8 mouse cellular contexts compared by ENCODE assay signal in the genomic region with DNA sequence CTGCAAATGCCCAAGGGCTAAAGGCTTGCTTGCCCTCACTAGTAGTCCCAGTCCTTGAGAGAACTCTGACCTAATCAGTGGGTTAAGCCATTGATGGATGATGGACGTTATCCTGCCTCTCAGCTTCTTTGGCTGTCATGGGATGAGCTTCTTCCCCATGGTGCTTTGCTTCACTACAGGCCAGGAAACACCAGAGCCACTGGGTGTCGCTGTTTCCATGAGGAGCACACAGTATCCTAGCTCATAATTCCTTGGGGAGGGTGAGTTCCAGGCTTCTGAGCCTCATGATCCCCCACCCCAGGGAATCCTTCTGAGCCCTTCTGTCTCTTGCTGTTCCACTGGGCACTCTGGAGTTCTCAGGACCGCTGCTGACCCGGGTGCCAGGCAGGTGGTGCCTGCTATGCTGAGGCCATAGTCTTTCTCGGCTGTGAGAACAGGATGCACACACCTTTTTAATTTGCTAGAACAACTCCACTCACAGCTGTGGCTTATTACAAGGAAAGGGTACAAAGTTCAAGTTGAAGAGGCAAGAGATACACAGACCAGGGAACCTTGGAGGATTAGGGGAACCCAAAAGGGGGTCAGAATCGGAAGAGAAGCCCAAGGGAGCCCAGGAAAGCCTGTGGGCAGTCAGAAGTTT. TPM values are rescaled to one million over a fixed set of nuclear protein-coding genes. Genes with fewer than 3 reads are reported as not detected.
DNase-seq lines count a peak whose midpoint lies in the region; ATAC-seq and TF ChIP-seq lines count a peak whose summit lies in the region.

No protein-coding gene starts in this region.

- H3K4me2 ChIP-seq in kidney, embryonic 15.5 days = no peak overlapping the region
- H3K4me2 ChIP-seq in embryonic facial prominence, embryonic 14.5 days (ENCODE audit: low read depth, low read length) = no peak overlapping the region

- WGBS in kidney, embryonic 15.5 days = 30% methylated on average over 6 of the region's 6 CpGs
- WGBS in embryonic facial prominence, embryonic 14.5 days = 13% methylated on average over 6 of the region's 6 CpGs
- 25% methylated on average over 6 of the region's 6 CpGs for WGBS in kidney, adult 2 months

- no peaks in the 10 kb centered on the region for H3K27me3 ChIP-seq in kidney, embryonic 15.5 days
- no peaks in the 10 kb centered on the region for H3K27me3 ChIP-seq in embryonic facial prominence, embryonic 14.5 days (replicated peaks; ENCODE audit: control insufficient read depth, insufficient read depth, low read length)
- H3K27me3 ChIP-seq in kidney, adult 2 months (replicated peaks; ENCODE audit: control insufficient read depth, insufficient read depth, low read length) = no peaks in the 10 kb centered on the region

- intact Hi-C loops in left cerebral cortex, postnatal 4 days (cut with DNase I) = no loop called here

- H3K9me3 ChIP-seq in kidney, embryonic 15.5 days (replicated peaks) = no peaks in the 10 kb centered on the region
- no peaks in the 10 kb centered on the region for H3K9me3 ChIP-seq in embryonic facial prominence, embryonic 14.5 days (ENCODE audit: control insufficient read depth, low read length)

- H3K4me1 ChIP-seq in kidney, embryonic 15.5 days = no peaks in the 10 kb centered on the region
- H3K4me1 ChIP-seq in embryonic facial prominence, embryonic 14.5 days (ENCODE audit: control insufficient read depth, insufficient read depth, low read length) = peaks cover 2% of the 10 kb centered on the region; the same call in 1 of the 2 replicates
- H3K4me1 ChIP-seq in kidney, adult 2 months (ENCODE audit: control insufficient read depth, insufficient read depth, low read length) = no peaks in the 10 kb centered on the region

- H3K9ac ChIP-seq in kidney, embryonic 15.5 days = no peak overlapping the region
- H3K9ac ChIP-seq in embryonic facial prominence, embryonic 14.5 days (ENCODE audit: low read depth, low read length) = no peak overlapping the region

- H3K27ac ChIP-seq in kidney, embryonic 15.5 days = no peak overlapping the region
- no peak overlapping the region for H3K27ac ChIP-seq in embryonic facial prominence, embryonic 14.5 days (replicated peaks; ENCODE audit: low read depth, low read length)
- H3K27ac ChIP-seq in kidney, adult 2 months (ENCODE audit: insufficient read depth, low read depth, low read length) = no peak overlapping the region

- no peaks in the 10 kb centered on the region for H3K36me3 ChIP-seq in kidney, embryonic 15.5 days
- H3K36me3 ChIP-seq in embryonic facial prominence, embryonic 14.5 days (ENCODE audit: control insufficient read depth, insufficient read depth, low read length) = no peaks in the 10 kb centered on the region
- H3K36me3 ChIP-seq in kidney, adult 2 months (ENCODE audit: control insufficient read depth, insufficient read depth, low read length) = no peaks in the 10 kb centered on the region

- TF ChIP-seq CTCF in kidney, adult 2 months (conservative IDR thresholded peaks at IDR 0.05; ENCODE audit: insufficient read depth, insufficient read length, low read depth, low read length) = peak; percentile 82

- DNase-seq in kidney, adult 18-20 months = peak; percentile 63
- DNase-seq in adrenal gland, postnatal 36 days = peak; percentile 63 to 73
- peak; percentile 84 for DNase-seq in embryonic facial prominence, embryonic 14.5 days (ENCODE audit: low spot score)
- DNase-seq in kidney, adult 2 months = peak; percentile 51
- peak; percentile 83 for DNase-seq in left cerebral cortex, postnatal 4 days
- DNase-seq in ovary, postnatal 14 days (ENCODE audit: low spot score) = peak; percentile 64

- no peak for TF ChIP-seq POLR2A in kidney, adult 2 months (IDR thresholded peaks at IDR 0.05; ENCODE audit: low read depth, low read length)

- no peak overlapping the region for H3K4me3 ChIP-seq in kidney, embryonic 15.5 days (replicated peaks)
- no peak overlapping the region for H3K4me3 ChIP-seq in embryonic facial prominence, embryonic 14.5 days (ENCODE audit: low read depth, low read length)
- H3K4me3 ChIP-seq in kidney, adult 2 months (ENCODE audit: insufficient read depth, low read depth, low read length) = no peak overlapping the region

- ATAC-seq in kidney, embryonic 15.5 days (replicated peaks; ENCODE audit: low FRiP score) = no peak
- peak; percentile 73 for ATAC-seq in embryonic facial prominence, embryonic 14.5 days (ENCODE audit: low read depth)
- no peak for ATAC-seq in erythroblast, adult 5-6 weeks (replicated peaks; ENCODE audit: low FRiP score, poor library complexity, severe bottlenecking)

RNA-seq across cellular contexts. Expression of a gene that starts 6.2 kb away (rescaled TPM):
- 0.38 TPM in 1 of 2 replicates, not detected in the other for polyA plus RNA-seq in kidney, embryonic 15.5 days (2015; fragmentation: Nextera tagmentation; extraction: Ambion mirVana)
- not detected for total RNA-seq in adrenal gland, postnatal 36 days (2021)
- polyA plus RNA-seq in embryonic facial prominence, embryonic 14.5 days (2014; fragmentation: Nextera tagmentation; extraction: Ambion mirVana) = not detected in 2 replicates
- polyA plus RNA-seq in kidney, adult 2 months (2012; rRNA removed) = 0.08 TPM in 1 of 2 replicates, not detected in the other
- not detected for total RNA-seq in left cerebral cortex, postnatal 4 days (2021)
- not detected in 2 replicates for total RNA-seq in erythroblast, adult 5-6 weeks (2015; ENCODE audit: low replicate concordance)
- total RNA-seq in erythroblast, adult 5-6 weeks (2017; ENCODE audit: low replicate concordance) = not detected in 2 replicates

RNA-seq across cellular contexts. Expression of a gene that starts 27.1 kb away (rescaled TPM):
- polyA plus RNA-seq in kidney, embryonic 15.5 days (2015; fragmentation: Nextera tagmentation; extraction: Ambion mirVana) = 7.0 and 10.0 TPM in 2 replicates
- total RNA-seq in adrenal gland, postnatal 36 days (2021) = 10 to 100 TPM; 20.7 to 27.9 TPM
- polyA plus RNA-seq in embryonic facial prominence, embryonic 14.5 days (2014; fragmentation: Nextera tagmentation; extraction: Ambion mirVana) = 30.7 and 32.4 TPM in 2 replicates
- polyA plus RNA-seq in kidney, adult 2 months (2012; rRNA removed) = 1.3 and 1.4 TPM in 2 replicates
- total RNA-seq in left cerebral cortex, postnatal 4 days (2021) = 100 to 1,000 TPM; 715 to 768 TPM
- not detected in 2 replicates for total RNA-seq in erythroblast, adult 5-6 weeks (2015; ENCODE audit: low replicate concordance)
- under 0.01 TPM in 1 of 2 replicates, not detected in the other for total RNA-seq in erythroblast, adult 5-6 weeks (2017; ENCODE audit: low replicate concordance)

RNA-seq across cellular contexts. Expression of a gene that starts 31.9 kb away (rescaled TPM):
- 1.2 and 1.4 TPM in 2 replicates for polyA plus RNA-seq in kidney, embryonic 15.5 days (2015; fragmentation: Nextera tagmentation; extraction: Ambion mirVana)
- not detected for total RNA-seq in adrenal gland, postnatal 36 days (2021)
- 4.2 and 6.2 TPM in 2 replicates for polyA plus RNA-seq in embryonic facial prominence, embryonic 14.5 days (2014; fragmentation: Nextera tagmentation; extraction: Ambion mirVana)
- 7.9 and 10.4 TPM in 2 replicates for polyA plus RNA-seq in kidney, adult 2 months (2012; rRNA removed)
- not detected for total RNA-seq in left cerebral cortex, postnatal 4 days (2021)
- not detected in 2 replicates for total RNA-seq in erythroblast, adult 5-6 weeks (2015; ENCODE audit: low replicate concordance)
- total RNA-seq in erythroblast, adult 5-6 weeks (2017; ENCODE audit: low replicate concordance) = not detected in 2 replicates

RNA-seq across cellular contexts. Expression of a gene that starts 39.7 kb away (rescaled TPM):
- 0.19 and 0.25 TPM in 2 replicates for polyA plus RNA-seq in kidney, embryonic 15.5 days (2015; fragmentation: Nextera tagmentation; extraction: Ambion mirVana)
- under 1 TPM in 1 of 2 experiments, not detected in 1; 0.03 TPM for total RNA-seq in adrenal gland, postnatal 36 days (2021)
- 0.56 and 3.0 TPM in 2 replicates for polyA plus RNA-seq in embryonic facial prominence, embryonic 14.5 days (2014; fragmentation: Nextera tagmentation; extraction: Ambion mirVana)
- 0.03 and 0.04 TPM in 2 replicates for polyA plus RNA-seq in kidney, adult 2 months (2012; rRNA removed)
- under 1 TPM; 0.91 to 0.94 TPM for total RNA-seq in left cerebral cortex, postnatal 4 days (2021)
- total RNA-seq in erythroblast, adult 5-6 weeks (2015; ENCODE audit: low replicate concordance) = not detected in 2 replicates
- not detected in 2 replicates for total RNA-seq in erythroblast, adult 5-6 weeks (2017; ENCODE audit: low replicate concordance)

Comparison
In these comparisons a context has a peak if more than half of its experiments do, and no peak if none do; other contexts are left out.
1. RNA of a gene that starts 27.1 kb away (total RNA-seq): 715 to 768 TPM in left cerebral cortex, postnatal 4 days; 20.7 to 27.9 TPM in adrenal gland, postnatal 36 days and under 0.01 TPM in erythroblast, adult 5-6 weeks; every median in the first group is over 10 times any median in the second.
2. Peak in every context shown above with its lines, with median percentiles within 50 percentile points of each other: DNase-seq.